Mouse (Mus musculus) neural tube, embryonic 10.5 days (tissue): ENCODE data around the gene Fshr.
"Not testable (repeated sequence)": the region's sequence is repeated elsewhere in the genome, so short reads cannot be mapped to it uniquely, and the experiment has no call there.

ENCODE experiments used
- DNase-seq: peaks from one replicate; pipeline ENCODE4 v3.0.0-alpha.2; 2017; ENCODE audit warnings: low spot score; ENCODE audit errors: extremely low spot score

Fshr gene

DNA sequence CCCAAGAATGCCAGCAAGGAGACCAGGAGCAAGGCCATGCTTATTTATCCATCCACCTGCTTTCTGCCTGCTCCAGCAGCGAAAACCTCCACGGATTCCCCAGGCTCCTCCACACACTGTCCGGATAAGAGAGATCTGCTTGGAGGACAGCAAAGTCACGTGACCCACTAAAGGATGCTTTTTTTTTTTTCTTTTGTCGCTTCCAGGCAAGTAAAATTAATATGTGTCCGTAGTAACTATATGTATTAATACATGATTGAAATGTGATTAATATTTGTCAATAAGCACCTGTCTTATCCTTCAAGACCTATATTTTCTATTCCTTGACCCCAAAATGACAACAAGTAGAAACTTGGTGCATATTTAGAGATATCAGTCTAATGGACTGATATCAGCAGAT is at the start of gene Fshr:
Gene Fshr (minus strand): TSS at position 101 of the 400 bp plus-strand sequence.
- DNase-seq, result no peak

DNA sequence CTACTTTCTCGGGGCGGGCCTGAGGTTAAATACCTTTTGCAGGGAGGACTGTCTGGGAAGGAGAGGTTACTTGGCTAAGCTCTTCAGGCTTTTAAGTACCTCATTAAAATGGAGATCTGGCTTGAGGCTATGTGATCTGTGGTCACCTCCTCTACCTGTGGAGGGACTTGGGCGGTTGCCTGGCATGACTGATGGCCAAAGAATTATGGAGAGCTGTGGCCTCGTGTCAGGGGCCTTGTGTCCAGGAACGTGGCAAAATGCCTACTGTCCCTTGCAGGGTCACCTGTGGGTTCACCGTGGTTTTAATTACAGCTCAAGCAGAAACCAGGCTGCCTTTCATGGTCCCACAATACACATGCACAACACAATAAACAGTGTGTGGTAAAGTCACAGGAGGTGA is 1.7 kb upstream of the Fshr start:
- no peak for DNase-seq

DNA sequence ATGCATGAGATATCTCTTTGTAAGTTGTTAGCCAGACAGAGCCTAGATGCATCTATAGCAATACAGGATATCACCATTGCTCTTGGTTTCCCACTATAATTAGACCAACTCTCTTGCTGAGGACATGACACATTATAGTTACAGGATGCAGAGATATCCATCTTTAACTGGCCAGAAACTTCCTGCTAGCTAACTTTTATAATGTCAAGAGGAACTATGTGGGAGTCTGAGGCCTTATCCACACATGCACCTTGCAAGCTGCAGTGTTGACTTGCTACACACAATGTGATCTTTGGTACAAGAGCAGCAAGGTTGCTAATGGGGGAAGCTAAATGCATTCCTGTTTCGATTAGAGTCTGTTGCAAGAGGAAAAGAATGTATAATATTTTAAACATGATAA is 26.9 kb downstream of the Fshr start:
- DNase-seq, result no peak

DNA sequence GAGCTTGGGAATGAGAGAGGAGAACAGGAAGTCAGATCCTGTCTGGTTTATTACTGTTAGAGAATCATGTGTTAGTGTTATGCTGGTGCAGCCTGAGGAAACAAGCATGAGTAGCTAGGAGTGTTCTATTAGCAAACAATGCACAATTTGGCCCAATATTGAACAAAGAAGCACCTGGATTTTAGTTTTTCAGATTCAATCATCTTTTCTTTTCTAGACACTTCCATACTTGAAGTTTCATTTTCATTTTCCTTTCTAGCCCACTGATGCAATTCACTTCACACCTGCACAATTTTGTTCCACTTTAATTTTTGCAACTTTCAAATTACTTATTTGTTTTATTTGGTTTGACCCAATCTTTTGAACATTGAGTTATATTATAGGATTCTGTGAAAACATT is 35.7 kb downstream of the Fshr start:
- DNase-seq, result no peak

DNA sequence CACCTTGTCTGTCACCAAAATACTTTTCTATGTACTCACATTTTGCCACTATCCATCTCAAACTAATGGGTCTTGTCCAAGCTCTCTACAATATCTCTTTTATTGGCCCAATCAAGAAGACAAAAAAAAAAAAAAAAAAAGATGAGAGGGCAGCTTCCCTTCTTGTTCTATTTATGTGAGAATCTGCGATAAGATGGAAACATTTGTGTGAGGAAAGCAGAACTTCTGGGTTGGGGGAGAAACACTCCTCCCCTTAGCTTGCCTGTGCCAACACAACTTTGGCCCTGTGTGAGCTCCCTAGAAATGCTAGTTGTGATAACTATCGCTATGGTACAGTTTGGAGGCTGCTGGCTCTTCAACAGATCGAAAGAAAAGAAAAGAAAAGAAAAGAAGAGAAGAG is 38.0 kb downstream of the Fshr start:
- DNase-seq, result no peak

DNA sequence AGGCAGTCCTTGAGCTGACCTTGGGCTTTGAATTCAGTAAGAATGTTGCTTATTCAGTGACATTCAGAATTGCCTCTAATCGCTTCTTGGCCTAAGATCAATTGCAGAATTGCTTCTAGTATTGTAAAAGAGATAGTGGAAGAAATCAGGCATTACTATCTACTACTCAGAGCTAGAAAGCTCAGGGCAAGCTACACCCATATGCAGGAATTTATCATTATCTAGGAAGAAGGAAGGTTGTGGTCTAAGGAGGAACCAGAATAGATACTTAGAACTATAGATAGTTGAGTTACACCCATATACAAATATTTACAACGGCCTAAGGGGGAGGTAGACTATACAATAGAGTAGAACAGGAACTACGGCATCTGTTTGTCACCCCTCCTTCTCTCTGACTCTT is 41.1 kb downstream of the Fshr start:
- not testable (repeated sequence) for DNase-seq

DNA sequence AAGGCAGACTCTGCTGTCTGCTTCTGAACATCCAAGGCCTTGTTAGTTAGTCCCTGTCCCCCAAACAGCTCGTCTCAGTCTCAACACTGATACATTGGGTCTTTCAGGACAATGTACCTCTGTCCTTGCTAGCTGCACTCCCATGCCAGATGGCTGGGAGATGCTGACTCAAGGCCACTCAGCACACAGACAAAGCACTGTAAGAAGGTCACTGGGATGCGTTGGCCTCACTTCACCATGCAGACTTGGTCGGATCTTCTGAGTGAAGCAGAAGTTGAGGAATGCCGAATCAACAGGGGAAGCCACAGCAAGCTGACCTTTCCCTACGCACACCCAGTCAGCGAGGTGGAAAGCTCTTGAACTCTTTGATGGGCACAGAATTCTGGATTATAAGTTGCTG is 55.7 kb downstream of the Fshr start:
- no peak for DNase-seq

DNA sequence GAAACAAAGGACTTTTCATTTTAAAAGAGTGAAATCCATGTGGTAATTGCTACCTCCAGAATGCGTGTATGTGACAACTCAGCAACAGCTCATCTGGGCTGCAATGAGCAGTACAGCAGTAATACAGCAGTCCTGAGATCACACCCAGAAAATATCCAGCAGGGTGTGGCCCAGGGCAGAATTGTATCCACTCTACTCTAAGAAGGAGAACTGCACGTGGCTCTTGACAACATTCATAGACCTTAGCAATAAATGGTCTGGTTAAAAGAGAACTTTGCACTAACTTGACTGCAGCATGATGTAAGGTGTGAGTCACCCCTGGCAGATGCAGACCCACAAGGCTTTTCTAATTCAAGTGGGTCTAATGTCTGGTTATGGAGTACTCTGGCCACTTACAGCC is 80.5 kb downstream of the Fshr start:
- DNase-seq, result no peak

DNA sequence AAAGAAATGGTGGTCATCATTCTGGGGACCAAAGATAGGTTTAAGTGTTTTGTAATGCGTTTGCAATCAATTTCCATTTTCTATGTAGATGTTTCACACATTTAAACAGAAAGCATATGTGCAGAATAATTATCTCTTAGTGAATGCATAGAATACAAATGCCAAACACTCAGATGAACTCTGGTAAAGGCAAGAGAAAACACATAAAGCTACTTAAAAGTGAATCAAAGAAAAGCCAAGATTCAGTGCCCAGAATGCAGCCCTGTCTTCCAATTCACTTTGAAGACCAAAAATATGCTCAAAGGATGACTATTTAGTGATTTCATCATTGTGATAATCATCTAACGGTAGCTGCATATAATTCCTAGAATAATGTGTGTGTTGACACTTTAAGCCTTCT is 81.2 kb downstream of the Fshr start:
- DNase-seq, result no peak

DNA sequence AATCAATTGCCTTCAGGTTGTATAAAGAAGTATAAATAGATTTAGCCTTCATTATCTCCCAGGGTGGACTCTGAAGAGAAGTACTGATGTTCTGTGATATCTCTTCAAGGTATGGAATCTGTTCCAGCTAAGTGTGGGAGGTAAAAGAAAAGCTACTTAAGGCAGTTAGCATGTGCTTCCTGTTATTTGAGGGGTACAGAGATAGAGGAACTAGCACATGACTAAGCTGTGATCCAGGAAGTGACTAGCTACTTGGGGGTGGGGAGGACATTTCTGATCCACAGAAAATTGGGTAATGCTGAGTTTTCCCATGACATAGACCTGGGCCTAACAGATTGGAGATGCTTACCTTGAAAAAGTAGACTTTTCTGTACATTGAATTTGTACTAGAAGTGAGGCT is 86.5 kb downstream of the Fshr start:
- no peak for DNase-seq

DNA sequence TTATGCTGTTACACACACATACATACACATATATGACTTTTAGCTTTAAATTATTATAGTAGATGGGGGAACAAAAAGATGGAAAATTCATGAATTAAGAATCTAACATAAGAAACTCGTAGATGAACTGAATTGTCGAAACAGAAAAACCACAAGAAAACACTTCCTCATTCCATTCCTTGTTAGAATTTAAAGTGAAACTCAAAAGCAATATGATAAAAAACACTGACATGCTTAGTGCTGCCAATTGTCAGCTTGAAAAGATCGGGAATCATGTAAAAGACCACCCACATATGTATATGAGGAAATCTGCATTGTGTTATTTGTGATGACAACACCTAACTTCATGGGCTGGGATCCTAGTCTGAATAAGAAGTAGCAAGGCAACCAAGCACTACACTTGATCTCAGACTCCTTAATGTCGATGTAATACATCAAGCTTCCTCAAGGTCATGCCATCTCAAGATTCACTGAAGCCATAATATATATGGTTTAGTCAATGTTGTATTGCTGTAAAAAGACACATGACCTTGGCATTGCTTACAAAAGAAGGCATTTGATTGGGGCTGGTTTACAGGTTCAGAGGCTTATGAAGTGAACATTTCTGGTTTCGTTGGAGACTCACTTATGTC is 99.6 kb downstream of the Fshr start:
- DNase-seq, result no peak

DNA sequence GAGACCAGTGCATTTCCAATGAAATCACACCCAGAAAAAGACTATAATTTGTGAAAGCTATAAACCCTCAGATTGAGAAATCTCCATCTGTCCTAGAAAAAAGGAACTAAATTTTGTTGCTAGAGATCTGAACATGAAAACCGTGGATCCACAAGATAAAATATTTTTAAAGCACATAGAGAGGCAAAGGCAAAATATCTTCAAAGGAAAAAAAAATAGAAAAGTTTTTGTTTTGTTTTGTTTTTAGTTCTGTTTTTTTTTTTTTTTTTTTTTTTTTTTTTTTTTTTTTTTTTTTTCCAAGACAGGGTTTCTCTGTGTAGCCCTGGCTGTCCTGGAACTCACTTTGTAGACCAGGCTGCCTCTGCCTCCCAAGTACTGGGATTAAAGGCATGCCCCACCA is 100.7 kb downstream of the Fshr start:
- DNase-seq, result not testable (repeated sequence)

DNA sequence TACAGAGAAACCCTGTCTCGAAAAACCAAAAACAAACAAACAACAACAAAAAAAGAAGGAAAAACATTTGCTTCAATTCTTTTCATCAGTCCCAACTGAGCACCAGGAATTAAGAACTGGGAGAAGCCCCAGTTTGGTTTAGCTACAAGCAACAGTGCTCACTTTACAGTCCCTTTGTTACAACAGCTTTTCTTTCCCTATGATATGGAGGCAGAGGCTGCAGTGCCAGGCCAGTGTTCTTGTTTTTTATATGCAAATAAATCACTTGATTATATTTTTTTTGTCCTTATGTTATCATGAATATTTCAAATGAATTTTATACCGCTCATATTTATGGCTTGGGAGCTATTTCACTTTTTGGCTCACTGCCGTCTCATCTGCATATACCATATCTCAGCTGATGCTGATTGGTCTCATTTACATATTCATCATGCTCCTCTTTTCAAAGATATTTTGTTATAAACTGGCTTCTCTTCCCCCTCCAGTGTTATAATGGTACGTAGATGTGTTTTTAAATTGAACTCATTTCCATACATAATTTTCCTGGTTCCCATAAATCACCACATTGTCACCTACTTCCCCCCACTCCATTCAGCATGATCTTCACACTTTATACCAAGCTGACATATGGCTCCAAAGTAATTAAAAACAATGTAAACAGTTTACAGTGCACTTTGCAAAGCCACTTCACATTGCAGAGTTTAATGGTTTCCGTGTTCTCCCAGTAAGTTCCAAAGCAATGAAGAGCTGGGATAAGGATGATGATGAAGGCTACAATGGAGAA is 110.6 kb downstream of the Fshr start:
- no peak for DNase-seq

DNA sequence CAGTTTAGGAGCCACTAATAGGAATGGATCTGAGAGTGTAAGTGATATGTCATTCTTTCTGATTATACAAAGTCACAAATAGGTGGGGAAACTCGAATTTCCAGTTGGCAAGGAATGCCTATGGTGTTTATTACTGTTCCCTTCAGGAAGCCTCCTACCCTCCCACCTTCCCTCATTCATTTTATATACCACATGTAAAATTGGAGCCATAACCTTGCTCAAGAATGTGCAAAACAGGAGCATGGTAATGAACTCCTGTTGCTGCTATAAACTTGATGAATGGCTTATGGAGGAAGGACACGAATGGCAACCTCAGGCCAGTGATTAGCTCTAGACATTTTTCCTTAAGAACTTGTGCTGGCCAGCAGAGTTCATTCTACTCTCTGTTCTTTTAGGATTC is 117.6 kb downstream of the Fshr start:
- no peak for DNase-seq

DNA sequence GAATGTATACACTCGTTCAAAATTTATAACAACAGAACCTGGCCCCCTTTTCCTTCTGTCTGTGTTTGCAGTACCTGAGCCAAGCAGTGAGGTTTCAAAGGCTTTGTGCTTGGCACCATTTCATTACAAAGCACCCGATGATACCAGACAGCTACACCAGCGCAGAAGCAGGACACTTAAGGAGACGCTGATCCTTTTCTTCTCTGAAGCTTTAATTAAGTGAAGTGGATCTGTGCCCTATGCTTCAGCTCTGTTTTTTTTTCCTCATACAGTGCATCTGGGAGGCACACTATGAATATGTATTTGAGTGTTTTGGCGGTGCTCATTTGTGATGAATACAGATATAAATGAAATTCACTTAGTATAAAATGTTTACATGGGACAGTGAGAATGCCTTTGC is 120.8 kb downstream of the Fshr start:
- no peak for DNase-seq

DNA sequence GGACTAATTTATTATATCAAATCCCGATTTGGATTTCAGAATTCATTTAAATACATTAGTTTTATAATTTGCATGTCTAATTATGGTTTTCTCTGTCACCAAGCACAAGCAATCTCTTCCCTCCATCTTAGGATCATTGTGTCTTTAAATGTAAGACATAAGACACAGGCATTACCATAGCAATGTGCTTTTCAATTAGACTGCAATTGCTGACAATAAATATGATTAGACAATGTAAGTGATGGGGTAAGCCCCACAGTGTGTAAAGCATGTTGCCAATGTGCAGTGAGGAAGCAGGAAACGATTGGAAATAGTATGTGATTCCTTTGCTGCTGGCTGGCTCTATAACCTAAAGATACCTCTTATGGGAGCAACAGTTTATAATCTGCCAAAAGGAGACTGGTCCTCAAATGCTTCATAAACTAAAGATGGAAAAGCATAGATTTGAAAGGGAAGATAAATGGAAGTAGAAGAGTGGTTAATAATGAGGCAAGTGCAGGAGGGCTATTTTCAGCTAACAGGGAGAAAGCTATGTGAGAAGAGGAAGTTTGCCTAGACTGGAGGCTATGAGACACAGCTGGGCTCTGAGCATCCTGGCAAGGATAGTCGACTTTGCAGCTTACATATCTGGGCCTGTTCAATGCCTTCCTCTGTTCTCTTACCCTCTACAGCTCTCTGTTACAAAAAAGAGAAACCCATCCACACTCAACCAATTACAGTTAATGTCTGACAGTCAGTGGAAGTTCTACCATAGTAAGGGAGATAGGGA is 136.0 kb downstream of the Fshr start:
- no peak for DNase-seq

DNA sequence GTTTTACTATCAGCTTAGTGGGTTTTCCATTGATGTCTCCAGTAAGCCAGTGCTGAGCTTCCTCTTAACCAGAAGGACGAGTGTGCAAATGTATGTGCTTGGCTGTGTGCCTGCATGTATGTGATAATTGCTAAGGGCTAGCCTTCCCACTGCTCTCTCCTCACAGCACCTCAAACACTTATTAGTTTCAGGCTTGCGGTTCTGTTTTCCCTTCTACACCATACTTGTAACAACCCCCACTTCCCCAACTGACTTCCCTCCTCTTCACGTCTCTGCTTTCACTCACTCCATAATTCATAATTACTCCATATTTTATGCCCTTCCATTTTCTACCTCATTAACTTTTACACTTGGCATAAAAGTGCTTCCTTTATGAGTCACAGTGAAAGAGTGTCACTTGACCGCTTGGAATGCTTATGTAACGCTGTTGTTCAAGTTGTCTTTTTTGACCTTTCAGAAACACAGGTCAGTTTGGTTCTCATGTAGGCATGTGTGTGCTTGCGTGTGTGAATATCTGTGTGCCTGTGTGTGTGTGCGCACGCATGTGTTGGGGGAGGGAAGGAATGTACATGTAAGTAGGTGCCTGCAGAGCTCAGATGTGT is 138.0 kb downstream of the Fshr start:
- DNase-seq, result no peak

DNA sequence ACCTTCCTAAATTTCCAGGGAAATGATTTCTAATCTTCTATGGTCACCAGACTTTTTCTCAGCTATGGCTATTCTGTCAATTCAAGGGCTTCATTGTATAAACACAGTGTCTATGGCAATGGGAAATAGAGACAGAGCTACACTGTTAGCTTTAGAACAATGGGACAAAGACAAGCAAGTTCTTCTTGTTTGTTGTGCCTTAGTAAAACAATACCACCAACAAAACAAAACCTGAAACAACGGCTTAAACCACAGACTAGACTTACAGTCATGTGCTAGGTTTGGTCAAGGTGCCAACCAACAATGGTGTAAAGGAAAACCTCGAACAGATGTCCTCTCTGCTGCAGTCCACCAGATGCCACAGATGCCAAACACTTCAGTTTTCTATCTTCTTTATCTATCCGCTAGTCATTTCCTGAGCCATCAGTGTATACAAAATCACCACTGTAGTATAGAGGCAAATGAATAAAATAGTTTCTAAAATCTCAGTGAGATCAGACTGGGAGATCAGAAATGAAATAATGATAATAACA is 149.4 kb downstream of the Fshr start:
- DNase-seq, result no peak

DNA sequence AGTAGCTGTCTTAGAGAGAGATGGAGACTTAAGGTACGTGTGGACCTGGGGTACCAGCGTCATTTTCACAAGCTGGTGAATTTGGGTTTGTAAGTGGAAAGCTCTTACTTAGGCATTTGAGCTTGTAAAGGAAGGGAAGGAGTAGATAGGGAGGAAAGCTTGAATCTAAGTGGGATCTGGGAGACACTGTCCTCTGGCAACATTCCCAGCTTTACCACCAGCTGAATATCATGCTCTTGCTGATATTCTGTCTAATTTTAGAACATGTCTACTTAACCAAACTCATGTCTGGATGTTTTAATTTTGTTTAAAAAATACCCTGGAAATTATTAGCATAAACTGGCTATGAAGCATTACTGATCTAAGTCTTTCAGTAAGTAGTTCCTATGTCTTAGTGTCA is 151.4 kb downstream of the Fshr start:
- DNase-seq, result no peak

DNA sequence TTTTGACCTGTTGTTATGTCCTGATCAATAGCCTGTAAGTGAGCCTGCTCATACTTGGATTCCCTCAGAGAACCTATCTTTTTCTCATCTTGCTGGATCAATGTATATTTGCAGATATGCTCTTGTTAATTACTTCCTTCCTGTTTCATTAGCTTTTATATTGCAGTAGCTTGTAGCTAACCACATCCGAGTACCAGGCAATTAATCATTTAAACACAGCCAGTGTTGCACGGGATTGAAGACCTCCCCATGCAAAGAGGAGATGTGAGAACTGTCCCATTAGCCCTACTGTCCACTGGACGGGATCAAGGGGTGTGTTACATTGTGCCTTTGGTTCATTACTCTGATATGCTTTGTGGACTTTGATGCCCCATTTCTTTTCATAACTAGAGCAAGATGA is 154.5 kb downstream of the Fshr start:
- no peak for DNase-seq

DNA sequence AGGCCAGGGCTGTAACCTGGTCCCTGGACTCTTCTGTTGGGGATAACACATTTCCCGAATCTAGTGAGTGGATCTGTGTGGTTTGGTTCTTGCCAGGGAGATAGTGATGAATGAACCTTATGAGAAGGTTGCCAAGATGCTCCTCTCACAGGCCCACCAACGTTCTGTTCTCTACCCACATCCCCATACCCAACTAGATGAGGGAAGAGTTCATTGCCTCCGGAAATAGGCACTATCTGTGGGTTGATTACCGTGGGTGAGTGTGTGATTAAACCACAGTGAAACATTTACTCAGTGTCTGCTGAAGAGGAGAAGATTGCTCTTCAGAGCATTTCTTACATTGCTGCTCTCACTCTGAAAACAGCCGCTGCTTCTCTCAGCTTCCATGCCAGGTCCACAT is 163.8 kb downstream of the Fshr start:
- no peak for DNase-seq

DNA sequence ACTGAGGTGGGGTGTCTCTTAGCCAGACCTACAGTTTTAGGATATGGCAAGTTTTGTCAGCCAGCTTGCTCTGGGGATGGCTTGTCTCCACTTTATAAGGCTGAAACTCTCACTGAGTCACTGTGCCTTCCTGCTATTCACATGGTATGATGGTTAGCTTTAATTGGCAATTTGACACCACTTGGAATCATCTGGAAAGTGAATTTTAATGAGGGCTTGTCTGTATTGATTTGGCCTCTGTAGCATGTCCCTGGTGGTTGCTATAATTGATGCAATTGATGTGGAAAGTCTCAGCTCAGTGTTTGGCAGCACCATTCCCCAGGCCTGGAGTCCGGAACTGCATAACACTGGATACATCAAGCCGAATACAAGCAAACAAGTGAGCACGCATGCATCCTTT is 164.4 kb downstream of the Fshr start:
- no peak for DNase-seq
